Mouse (Mus musculus) embryonic fibroblast, embryonic 13.5 days (primary cell): ENCODE results near the gene Pxylp1. TPM values are rescaled to one million over a fixed set of nuclear protein-coding genes. Genes with fewer than 3 reads are reported as not detected.
A peak's percentile ranks its signal among the peaks of the same experiment; 100 is the strongest.

Experiments
- H3K27ac ChIP-seq: 2 replicates; pipeline ENCODE4 v1.5.1; 2012; ENCODE audit warnings: low read length, control low read depth, inconsistent platforms; ENCODE audit not compliant: insufficient read depth
- H3K4me1 ChIP-seq: 2 replicates; pipeline ENCODE4 v1.6.1; 2011; ENCODE audit warnings: low read length; ENCODE audit not compliant: control insufficient read depth, insufficient read depth
- H3K4me3 ChIP-seq: 2 replicates; pipeline ENCODE4 v1.5.1; 2011; ENCODE audit warnings: mild to moderate bottlenecking, control low read depth, low read length; ENCODE audit not compliant: insufficient read depth
- CTCF ChIP-seq: IDR thresholded peaks from 2 replicates; pipeline ENCODE4 v1.5.1; 2011; ENCODE audit warnings: mild to moderate bottlenecking, control low read depth, low read length, moderate library complexity, borderline replicate concordance; ENCODE audit not compliant: insufficient read depth
- POLR2A ChIP-seq: IDR thresholded peaks from 2 replicates; pipeline ENCODE4 v1.6.1; 2011; ENCODE audit warnings: low read depth, mild to moderate bottlenecking, control low read depth, low read length, moderate library complexity
- polyA plus RNA-seq: library from polyadenylated mRNA; stranded (reverse); fragments of >200 nt; gene quantifications from 2 replicates; pipeline ENCODE4 v1.2.4, GENCODE M21; 2011; ENCODE audit warnings: low read depth; ENCODE audit not compliant: missing spikeins, insufficient read length

Pxylp1 gene
- polyA plus RNA-seq, 1 experiment = 19.5 TPM

DNA sequence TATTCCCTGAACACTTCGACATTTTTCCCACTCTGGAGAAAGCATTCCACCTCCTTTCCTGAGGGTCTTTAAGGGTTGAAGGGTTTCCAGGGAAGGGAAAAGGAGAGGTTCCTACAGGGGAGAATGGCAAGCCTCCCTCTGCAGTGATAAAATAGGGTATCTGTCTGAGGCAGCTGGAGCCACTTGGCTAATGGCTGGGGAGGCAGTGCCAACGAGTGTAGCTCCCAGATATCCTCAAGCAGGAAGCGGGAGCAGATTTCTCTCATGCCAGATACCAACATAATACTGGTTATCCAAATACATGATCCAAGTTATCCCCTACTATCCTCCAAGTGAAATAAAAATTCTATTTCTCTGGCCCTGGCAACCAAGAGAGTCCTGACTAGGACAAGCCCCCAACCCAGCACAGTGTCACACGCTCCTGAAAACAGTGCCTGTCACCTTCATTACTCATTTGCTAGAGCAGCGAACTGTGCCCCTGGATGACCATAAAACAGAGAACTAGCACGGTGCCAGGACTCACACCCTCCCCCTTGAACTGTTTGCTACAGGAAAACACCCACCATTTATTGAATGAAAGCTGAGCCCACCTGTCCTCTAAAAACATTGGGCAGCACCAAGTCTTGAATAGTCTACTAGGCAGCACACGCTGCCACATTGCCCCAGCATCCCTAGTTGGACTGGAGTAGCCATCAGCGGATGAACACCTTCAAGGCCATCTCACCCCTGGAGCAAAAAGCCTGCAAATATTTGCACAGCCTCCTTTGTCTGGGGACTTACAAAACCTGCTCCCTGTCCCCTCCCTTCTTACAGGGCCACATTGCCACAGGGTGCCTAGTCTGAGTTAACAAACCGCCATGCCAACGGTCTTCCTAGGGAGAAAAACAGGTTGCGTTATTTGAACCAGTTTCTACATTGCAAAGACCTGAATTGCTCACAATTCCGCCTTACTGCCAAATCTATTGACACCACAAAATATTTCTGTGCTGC, 833 bp downstream of the Pxylp1 start:
- H3K27ac ChIP-seq = no peak overlapping the region
- H3K4me1 ChIP-seq = 0 out of 2 replicates have a peak, but pooled peaks cover 3% of the 10 kb centered on the region
- TF ChIP-seq POLR2A = no peak
- TF ChIP-seq CTCF = no peak
- no peak overlapping the region for H3K4me3 ChIP-seq

DNA sequence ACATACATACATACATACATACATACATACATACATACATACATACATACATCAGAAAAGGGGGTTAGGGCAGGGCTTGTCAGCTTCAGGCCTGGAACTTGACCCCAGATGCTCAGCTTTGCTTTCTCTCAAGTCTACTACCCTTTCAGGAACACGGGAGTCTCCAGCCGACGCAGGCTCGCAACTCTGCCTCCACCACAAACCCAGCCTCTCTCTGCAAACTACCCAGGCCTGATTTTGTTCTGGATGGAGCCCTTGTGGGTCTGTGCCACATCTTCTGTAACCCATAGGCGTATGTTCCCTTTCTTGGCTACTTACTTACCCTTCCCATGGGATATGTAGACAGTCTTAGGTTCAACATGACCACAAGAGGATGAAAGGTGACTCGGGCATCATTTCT, 1.7 kb downstream of the Pxylp1 start:
- H3K4me1 ChIP-seq = 0 out of 2 replicates have a peak, but pooled peaks cover 3% of the 10 kb centered on the region

DNA sequence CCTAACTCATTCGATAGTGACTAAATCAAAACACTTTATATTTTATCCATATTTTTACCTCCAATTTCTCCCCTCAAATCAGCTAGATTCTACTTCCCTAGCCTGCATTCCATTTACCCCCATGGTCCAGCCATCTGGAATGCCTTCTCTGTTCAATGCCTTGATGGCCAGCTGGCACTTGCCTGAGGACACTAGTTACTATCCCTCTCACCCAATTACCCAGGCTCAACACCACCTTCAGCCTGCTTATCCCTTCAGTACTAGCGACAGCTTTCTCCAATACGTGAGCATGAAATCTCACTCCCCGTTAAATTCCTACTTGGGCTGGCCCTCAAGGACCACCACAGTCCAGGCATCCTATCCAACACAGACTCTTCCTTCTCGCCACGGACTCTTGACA, 2.2 kb downstream of the Pxylp1 start:
- H3K27ac ChIP-seq = no peak overlapping the region
- H3K4me1 ChIP-seq = 0 out of 2 replicates have a peak, but pooled peaks cover 3% of the 10 kb centered on the region
- H3K4me3 ChIP-seq = no peak overlapping the region
- TF ChIP-seq POLR2A (no peak), CTCF (no peak)

More for the DNA sequence above, 1.7 kb downstream of the Pxylp1 start:
- Histone ChIP-seq H3K27ac (no peak overlapping the region), H3K4me3 (no peak overlapping the region)
- no peak for TF ChIP-seq CTCF
- TF ChIP-seq POLR2A = no peak

DNA sequence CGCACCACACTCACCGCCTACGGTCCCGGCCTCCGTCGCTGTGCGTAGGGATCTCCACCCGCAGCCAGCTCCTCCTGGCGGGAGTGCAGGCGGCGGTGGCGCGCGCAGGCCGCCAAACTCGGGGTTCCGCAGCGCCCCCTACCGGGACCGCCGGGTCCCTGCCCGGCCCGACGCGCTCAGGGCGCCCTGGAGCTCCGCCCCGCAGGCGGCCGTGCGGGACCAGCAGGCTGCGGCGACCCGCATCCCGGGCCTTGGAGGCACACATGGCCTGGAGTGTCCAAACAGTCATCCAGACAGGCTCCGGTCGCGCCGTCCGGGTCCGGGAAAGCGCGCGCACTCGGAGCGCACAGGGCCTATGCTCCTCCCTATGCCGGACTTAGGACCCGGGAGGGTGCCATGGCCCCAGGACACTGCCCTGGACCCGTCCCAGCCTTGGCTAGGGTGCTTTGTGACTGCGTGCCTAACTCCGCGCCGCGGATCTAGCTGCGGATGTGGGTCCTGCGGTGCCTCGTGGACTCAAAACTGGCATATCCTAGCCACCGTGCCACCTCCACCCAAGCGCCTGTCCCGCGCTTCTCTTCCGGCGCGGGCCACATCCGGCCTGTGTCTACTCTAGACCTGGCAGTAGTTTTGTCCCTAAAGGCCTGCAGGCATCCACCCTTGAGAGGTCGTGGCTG, 3.0 kb downstream of the Pxylp1 start:
- 0 out of 2 replicates have a peak, but pooled peaks cover 3% of the 10 kb centered on the region for H3K4me1 ChIP-seq
- peak; percentile 29; the same call in 1 of the 2 replicates for TF ChIP-seq CTCF
- TF ChIP-seq POLR2A = peak; percentile 67
- peak overlapping the region; percentile 69 for H3K4me3 ChIP-seq
- no peak overlapping the region for H3K27ac ChIP-seq

DNA sequence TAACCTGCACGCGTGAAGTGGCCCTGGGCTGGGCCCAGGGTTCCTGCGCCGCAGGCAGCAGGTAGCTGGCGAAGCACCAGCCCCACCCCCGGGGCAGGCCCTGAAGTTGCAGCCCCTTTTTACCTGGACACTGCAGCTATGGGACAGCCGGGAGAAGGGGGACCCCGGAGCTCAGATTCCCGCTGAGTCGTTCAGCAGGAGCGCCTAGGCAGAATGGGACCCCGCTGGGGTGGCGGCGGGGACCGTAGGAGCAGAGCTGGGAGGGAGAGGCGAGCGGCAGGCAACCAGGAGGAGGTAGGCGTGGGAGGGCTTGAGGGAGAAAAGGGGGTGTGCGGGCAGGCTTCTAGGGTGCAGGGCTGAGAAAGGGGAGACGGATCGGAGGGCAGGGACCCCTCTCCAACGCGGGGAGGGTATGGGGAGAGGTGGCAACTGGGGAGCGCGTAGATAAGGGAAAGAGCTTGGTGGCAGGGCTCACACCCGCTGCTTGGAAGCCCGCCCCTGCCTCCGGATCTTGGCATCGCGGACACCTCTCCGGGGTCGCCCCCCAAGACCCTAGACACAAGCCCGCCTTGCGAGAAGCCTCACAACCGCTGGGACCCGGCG, 3.6 kb downstream of the Pxylp1 start:
- Histone ChIP-seq H3K4me3 (peak overlapping the region; percentile 69), H3K27ac (no peak overlapping the region), H3K4me1 (0 out of 2 replicates have a peak, but pooled peaks cover 3% of the 10 kb centered on the region)
- TF ChIP-seq CTCF (no peak), POLR2A (no peak)

DNA sequence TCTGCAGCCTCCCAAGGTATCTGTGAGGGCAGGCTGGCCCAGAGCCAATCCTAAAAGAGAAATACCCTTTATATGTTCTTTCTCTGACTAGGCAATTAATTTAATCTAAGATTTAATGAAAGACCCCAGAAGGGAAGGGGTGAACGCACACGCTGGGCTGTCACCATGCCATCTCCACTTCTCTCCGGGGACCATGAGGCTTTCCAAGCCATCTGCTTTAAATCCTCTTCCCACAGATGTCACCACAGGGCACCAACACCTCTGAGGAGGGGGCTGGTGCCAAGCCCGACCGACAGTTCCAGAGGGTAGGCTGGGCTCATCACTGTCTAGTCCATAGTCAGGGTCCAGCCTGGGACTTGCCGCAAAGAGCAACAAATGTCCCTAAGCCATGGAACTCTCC, 4.5 kb downstream of the Pxylp1 start:
- TF ChIP-seq POLR2A (no peak), CTCF (no peak)
- peak overlapping the region; percentile 69 for H3K4me3 ChIP-seq
- 0 out of 2 replicates have a peak, but pooled peaks cover 3% of the 10 kb centered on the region for H3K4me1 ChIP-seq
- H3K27ac ChIP-seq = no peak overlapping the region

DNA sequence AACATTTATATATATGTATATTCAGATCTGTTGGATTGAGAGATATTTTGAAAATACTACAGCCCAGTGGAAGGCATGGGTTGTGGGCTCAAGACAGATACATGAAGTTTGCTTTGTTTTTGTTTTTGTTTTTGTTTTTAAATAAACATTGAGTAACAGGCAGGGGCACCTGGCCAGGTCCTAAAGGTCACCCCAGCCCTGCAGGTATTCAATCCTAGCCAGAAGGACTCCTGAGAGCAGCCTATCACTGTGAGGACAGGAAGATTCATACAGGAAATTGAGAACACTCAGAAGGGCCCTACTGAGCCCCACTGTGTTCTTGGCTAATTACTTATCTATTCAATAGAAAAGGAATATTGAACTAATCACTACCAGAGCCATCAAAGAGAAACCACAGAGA, 5.0 kb downstream of the Pxylp1 start:
- no peak overlapping the region for H3K4me3 ChIP-seq
- TF ChIP-seq POLR2A (no peak), CTCF (no peak)
- no peak overlapping the region for H3K27ac ChIP-seq
- H3K4me1 ChIP-seq = 0 out of 2 replicates have a peak, but pooled peaks cover 3% of the 10 kb centered on the region

DNA sequence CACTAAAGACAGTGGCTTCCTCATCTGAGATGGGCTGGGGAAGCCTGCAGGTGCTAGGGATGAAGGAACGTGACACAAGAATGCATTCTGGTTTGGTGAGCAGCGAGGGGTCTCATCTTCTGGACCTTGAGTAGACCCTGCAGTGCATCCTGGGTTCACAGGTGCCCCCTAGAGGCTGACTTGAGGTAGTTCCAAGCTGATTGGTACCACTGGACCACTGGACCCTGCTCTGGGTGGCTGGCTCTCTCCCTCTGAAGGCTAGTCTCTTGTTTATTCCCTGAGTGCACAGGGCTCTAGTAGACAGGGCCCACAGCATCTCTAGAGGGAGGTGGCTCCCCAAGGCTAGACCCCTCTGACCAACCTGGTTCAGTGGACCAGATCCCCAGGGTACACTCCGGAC, 6.7 kb downstream of the Pxylp1 start:
- no peak for TF ChIP-seq POLR2A
- TF ChIP-seq CTCF = peak; percentile 36; the same call in 1 of the 2 replicates
- Histone ChIP-seq H3K4me1 (0 out of 2 replicates have a peak, but pooled peaks cover 3% of the 10 kb centered on the region), H3K4me3 (no peak overlapping the region), H3K27ac (no peak overlapping the region)

DNA sequence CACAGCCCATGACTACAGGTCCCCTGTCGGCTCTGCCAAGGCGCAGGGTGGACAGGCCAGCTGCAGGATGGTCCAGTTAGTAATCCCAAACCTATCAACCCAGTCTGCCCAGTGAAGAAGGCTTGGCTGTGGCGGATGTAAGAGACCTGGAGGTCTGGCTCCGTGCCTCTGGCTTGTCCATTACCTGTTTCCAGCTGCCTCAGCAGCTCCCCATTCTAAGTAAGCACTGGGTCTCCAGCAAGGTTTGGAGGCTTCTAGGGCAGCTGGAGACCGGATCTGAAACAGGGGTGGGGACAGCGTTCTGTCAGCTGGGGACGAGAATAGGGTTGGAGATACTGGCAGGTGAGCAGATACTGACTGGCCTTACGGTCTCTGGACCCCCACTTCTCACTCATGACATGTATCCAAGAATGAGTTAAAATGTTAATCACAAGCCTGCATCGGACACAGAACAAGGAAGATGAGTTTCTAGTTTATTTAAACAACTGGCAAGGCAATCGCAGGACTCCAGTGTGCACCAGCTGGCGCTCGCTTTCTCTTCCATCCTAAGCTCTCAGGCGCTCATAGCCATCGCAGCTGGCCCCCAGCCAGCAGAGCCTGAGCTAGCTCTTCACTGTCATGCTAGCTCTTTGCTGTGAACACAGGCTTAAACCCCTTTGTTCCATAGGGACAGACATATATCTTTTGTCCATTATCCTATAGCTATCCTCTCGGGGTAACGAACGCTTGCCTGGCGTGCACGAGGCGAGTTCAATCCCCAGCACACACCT, 9.8 kb downstream of the Pxylp1 start:
- TF ChIP-seq POLR2A (no peak), CTCF (no peak)

More for the DNA sequence above, 9.8 kb downstream of the Pxylp1 start:
- no peaks in the 10 kb centered on the region for H3K4me1 ChIP-seq
- H3K27ac ChIP-seq = no peak overlapping the region
- no peak overlapping the region for H3K4me3 ChIP-seq
